Mouse (Mus musculus): ENCODE results near the gene Olfr593. TPM values are rescaled to one million over a fixed set of nuclear protein-coding genes. Genes with fewer than 3 reads are reported as not detected.

Olfr593 gene
- not detected in 2 replicates for polyA plus RNA-seq (2012; rRNA removed; ENCODE audit: low replicate concordance)

DNA sequence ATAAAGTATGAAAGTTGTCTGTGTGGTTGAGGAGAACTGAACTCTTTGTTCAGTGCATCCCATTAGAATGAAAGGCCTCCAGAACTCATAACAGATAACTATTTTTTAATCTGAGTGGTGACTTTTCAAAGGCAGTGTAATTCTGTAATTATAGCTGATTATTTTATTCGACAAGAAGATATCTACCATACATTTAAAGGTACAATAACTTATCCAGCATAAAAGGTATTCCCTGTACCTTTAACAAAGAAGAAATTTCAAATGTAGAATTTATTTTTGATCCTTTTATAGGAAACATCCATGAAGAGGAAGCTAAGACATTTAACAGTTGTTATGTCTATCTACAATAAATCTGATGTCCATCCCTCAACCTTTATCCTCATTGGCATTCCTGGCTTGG lies at the start of gene Olfr593:
Gene Olfr593 (plus strand): TSS at position 301 of the 400 bp plus-strand sequence.

DNA sequence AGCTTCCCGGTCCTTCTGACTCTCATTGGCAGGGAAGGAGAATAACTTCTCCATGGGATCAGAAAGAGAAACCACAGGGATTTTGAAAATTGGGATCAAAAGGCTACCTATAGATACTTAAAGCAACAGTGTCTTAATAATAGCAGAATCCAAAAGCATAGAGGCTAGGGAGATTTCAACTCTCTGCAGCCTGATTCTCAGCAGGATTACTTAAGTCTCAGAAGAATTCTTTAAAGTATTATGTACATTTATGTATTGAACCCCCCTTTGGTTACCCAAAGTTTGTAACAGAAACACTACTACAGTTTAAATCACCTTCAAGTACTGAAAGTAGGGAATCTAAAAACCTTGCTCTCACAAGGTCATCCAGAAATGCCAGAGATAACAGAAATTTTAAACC lies 33.4 kb upstream of the Olfr593 start, which contains the start of gene Olfr591:
Gene Olfr591 (minus strand): TSS at position 101 of the 400 bp plus-strand sequence.

DNA sequence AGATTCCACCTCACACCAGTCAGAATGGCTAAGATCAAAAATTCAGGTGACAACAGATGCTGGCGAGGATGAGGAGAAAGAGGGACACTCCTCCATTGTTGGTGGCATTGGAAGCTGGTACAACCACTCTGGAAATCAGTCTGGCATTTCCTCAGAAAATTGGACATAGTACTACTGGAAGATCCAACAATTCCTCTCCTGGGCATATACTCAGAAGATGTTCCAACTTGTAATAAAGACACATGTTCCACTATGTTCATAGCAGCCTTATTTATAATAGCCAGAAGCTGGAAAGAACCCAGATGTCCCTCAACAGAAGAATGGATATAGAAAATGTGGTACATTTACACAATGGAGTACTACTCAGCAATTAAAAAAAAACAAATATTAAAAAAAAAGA lies 27.2 kb upstream of the Olfr593 start, which contains the start of gene Olfr592:
Gene Olfr592 (plus strand): TSS at position 301 of the 400 bp plus-strand sequence.

GRCm38 (mm10) chr7:103216696-103217095 lies 5.0 kb downstream of the Olfr593 start, which contains the start of gene Olfr594:
Olfr594 (plus strand) TSS chr7:103216996.

DNA sequence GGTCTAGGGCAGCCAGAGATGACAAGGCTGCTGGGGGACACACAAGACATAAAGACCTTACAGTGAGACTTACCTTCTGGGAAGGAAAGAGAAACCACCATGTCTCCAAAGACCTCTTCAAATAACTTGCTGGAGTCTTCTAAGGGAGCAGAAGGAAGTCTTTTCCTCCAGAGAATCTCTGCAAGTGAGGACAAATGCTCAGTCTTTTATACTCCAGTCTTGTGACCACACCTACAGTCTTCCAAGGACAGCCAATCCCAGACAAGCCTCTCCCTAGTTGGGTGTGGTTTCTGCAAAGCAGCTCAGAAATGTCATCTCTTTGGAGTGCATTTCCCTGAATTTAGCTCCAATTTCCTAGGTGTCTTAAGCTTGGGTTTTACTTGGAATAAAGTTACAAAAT lies 40.7 kb downstream of the Olfr593 start, which contains the start of gene Usp17ld:
Gene Usp17ld (minus strand): TSS at position 101 of the 400 bp plus-strand sequence.

Other genes with a start within 250 kb of the Olfr593 start
- not detected in 2 replicates for gene Olfr576, start 249.2 kb upstream of the Olfr593 start, polyA plus RNA-seq (2012; rRNA removed; ENCODE audit: low replicate concordance)
- gene Olfr577, start 235.9 kb upstream of the Olfr593 start, polyA plus RNA-seq (2012; rRNA removed; ENCODE audit: low replicate concordance) = not detected in 2 replicates
- not detected in 2 replicates for gene Olfr578, start 222.5 kb upstream of the Olfr593 start, polyA plus RNA-seq (2012; rRNA removed; ENCODE audit: low replicate concordance)
- gene Olfr582, start 173.8 kb upstream of the Olfr593 start, polyA plus RNA-seq (2012; rRNA removed; ENCODE audit: low replicate concordance) = not detected in 2 replicates
- not detected in 2 replicates for gene Olfr583, start 160.6 kb upstream of the Olfr593 start, polyA plus RNA-seq (2012; rRNA removed; ENCODE audit: low replicate concordance)
- gene Olfr584, start 130.0 kb upstream of the Olfr593 start, polyA plus RNA-seq (2012; rRNA removed; ENCODE audit: low replicate concordance) = not detected in 2 replicates
- gene Olfr585, start 114.1 kb upstream of the Olfr593 start, polyA plus RNA-seq (2012; rRNA removed; ENCODE audit: low replicate concordance) = not detected in 2 replicates
- gene Olfr586, start 86.2 kb upstream of the Olfr593 start, polyA plus RNA-seq (2012; rRNA removed; ENCODE audit: low replicate concordance) = not detected in 2 replicates
- not detected in 2 replicates for gene Olfr588-ps1, start 71.0 kb upstream of the Olfr593 start, polyA plus RNA-seq (2012; rRNA removed; ENCODE audit: low replicate concordance)
- gene Olfr589, start 55.5 kb upstream of the Olfr593 start, polyA plus RNA-seq (2012; rRNA removed; ENCODE audit: low replicate concordance) = not detected in 2 replicates
- gene Olfr591, start 33.5 kb upstream of the Olfr593 start, polyA plus RNA-seq (2012; rRNA removed; ENCODE audit: low replicate concordance) = not detected in 2 replicates
- gene Olfr592, start 27.1 kb upstream of the Olfr593 start, polyA plus RNA-seq (2012; rRNA removed; ENCODE audit: low replicate concordance) = not detected in 2 replicates
- gene Olfr594, start 5.1 kb downstream of the Olfr593 start, polyA plus RNA-seq (2012; rRNA removed; ENCODE audit: low replicate concordance) = not detected in 2 replicates
- not detected in 2 replicates for gene Usp17ld, start 40.6 kb downstream of the Olfr593 start, polyA plus RNA-seq (2012; rRNA removed; ENCODE audit: low replicate concordance)
- not detected in 2 replicates for gene Olfr596, start 93.8 kb downstream of the Olfr593 start, polyA plus RNA-seq (2012; rRNA removed; ENCODE audit: low replicate concordance)
- not detected in 2 replicates for gene Olfr597, start 104.5 kb downstream of the Olfr593 start, polyA plus RNA-seq (2012; rRNA removed; ENCODE audit: low replicate concordance)
- gene Olfr598, start 111.7 kb downstream of the Olfr593 start, polyA plus RNA-seq (2012; rRNA removed; ENCODE audit: low replicate concordance) = not detected in 2 replicates
- not detected in 2 replicates for gene Olfr599, start 124.1 kb downstream of the Olfr593 start, polyA plus RNA-seq (2012; rRNA removed; ENCODE audit: low replicate concordance)
- gene Olfr600, start 137.8 kb downstream of the Olfr593 start, polyA plus RNA-seq (2012; rRNA removed; ENCODE audit: low replicate concordance) = not detected in 2 replicates
- gene Olfr601, start 150.8 kb downstream of the Olfr593 start, polyA plus RNA-seq (2012; rRNA removed; ENCODE audit: low replicate concordance) = not detected in 2 replicates
- not detected in 2 replicates for gene Olfr603, start 174.3 kb downstream of the Olfr593 start, polyA plus RNA-seq (2012; rRNA removed; ENCODE audit: low replicate concordance)
- not detected in 2 replicates for gene Usp17lc, start 203.2 kb downstream of the Olfr593 start, polyA plus RNA-seq (2012; rRNA removed; ENCODE audit: low replicate concordance)
- not detected in 2 replicates for gene Olfr605, start 233.6 kb downstream of the Olfr593 start, polyA plus RNA-seq (2012; rRNA removed; ENCODE audit: low replicate concordance)
- gene Olfr606, start 237.2 kb downstream of the Olfr593 start, polyA plus RNA-seq (2012; rRNA removed; ENCODE audit: low replicate concordance) = not detected in 2 replicates